Mouse (Mus musculus): ENCODE data around the gene Col15a1. TPM values are rescaled to one million over a fixed set of nuclear protein-coding genes. Genes with fewer than 3 reads are reported as not detected.

The Col15a1 gene
- total RNA-seq, 2 experiments from 2014 or later, result 13.9 to 15.1 TPM

DNA sequence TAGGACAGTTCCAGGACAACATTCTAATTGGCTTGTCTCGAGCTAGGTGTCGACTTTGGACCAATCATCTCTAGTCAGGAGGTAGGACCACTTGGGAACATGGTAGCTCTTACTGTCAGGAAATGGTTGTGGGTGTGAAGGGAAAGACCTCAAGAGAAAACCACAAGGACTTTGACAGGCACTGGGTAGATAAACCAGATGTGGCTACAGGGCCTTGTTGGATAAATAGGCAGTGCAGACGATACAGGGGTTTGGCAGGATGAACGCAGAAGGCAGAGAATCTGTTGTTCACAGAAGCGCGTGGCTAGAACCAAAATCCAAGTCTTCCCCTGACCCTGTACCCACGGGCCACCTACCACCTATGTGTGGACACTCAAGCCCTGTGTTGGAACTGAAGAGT, 94.6 kb downstream of the Col15a1 start:
- no peak for DNase-seq (ENCODE audit: low spot score in 2 of 2)

DNA sequence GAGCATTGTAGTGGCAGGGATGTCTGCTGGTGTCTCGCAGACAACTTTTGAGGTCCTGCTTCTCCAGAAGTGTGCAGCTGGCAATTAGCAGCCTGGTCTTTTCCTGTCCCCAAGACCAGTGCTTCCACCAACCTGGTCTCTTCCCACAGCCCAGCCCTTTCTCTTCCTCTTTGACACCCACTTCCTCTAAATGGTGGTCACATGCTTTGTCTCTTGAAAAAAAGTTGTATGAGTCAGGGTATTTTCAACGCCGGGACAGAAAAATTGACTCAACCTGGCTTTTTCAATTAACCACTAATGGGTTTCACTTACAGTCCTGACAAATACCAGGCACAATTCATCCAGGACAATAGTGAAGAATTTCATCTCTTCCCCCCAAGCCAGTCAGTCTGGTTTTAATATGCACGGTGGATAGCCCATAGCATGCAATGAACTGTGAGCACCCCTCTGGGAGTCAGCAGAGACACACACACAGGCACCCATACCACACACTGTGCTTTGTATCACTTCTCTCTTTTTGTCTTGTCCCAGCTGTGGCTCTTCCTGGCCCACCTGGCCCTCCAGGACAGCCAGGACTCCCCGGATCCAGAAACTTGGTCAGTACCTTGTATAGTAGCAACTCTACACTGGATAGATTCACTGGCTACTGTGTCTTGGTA, 95.5 kb downstream of the Col15a1 start:
- no peak for DNase-seq (ENCODE audit: low spot score in 2 of 2)

- DNase-seq (ENCODE audit: low spot score in 2 of 2), result no peak
Observed at GRCm38 (mm10) chr4:47309886-47310625, 102.1 kb downstream of the Col15a1 start.

DNA sequence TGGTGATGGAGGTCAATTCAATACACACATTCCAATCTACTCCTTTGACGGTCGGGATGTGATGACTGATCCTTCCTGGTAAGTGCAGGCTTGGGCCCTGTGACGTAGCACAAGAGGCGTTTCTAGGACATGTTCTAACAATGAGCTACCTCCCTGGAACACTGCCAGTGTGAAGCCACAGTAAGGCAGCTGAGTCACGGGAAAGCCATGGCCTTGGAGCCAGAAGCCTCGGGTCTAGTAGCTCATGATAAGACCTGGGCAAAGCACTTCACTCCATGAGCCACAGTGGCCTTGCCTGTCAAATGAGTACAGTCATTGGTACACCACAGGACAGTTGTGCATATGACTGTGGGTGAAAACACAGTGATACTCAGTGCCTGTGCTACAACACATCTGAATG, 102.9 kb downstream of the Col15a1 start:
- DNase-seq (ENCODE audit: low spot score in 2 of 2), result no peak

- DNase-seq (ENCODE audit: low spot score in 2 of 2), result no peak
Observed at GRCm38 (mm10) chr4:47311467-47311866, 103.5 kb downstream of the Col15a1 start.

GRCm38 (mm10) chr4:47311929-47312328, 104.0 kb downstream of the Col15a1 start:
- no peak for DNase-seq (ENCODE audit: low spot score in 2 of 2)

DNA sequence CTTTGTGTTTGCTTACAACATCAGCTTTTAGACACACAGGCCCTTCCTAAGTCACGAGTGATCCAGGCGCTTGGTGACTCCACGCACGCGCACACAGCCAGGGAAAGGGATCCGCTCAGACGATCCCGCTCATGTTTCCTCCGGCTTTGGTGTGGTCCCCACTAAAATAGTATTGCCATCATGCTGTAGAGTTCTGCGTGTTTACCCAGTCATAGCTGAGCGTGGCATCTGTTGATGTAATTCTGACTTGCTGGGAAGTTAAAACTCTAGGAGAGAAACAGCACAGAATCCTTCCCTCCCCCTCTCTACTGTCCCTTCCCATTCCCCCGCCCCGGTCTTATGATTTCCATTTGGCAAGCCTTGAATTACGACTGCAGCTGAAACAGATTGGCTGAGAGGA, 104.7 kb downstream of the Col15a1 start:
- peak in 1 of 2 experiments; percentile 74 for DNase-seq (ENCODE audit: low spot score in 2 of 2)

DNA sequence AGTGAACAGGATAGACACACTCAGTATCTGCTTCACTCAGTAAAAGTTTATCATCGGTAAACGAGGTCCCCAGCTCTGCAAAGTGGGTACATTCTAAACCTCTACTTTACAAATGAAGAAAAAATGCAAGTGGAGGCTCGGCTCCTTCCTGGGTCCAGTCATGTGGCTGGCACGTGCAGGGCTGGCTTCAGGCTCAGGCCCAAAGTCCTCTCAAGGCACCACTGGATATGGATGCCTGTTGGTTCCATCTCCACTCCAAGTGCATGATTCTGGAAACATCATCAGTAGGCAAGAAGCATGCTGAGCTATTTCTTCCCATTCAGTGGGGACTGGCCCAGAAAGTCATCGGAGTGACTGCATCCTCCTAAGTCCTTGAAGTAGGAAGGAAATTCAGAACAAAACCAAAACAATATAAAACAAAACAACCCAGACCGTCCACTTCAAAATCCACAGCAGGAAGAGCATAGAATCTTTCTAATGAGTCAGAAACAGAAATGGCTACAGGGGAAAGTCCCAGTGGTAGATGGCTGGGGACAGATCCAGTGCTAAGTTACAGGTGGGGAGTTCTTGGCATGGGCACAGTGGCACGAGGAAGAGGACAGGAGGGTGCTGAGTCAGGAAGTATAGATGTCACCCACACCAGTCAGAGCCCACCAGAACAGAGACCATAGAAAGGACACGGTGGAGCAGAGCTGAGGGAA, 105.9 kb downstream of the Col15a1 start:
- no peak for DNase-seq (ENCODE audit: low spot score in 2 of 2)

DNA sequence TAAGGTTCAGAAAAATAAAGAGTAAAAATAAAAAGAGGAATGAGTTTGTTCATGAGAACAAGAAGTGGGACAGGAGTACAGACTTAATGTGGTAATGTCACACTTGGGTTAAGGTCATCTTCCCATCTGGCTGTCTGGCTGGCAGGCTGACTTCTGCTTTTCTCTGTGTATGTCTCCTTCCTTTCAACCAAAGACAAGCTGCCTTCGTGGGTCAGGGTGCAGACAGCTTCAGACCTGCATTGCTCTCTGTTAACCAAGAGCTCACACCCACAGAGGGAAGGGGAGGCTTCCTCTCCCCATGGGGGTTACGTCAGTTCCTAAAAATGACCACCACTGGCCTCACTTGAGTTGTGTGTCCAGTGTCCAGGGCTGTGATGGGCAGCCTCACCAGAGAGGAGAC, 107.5 kb downstream of the Col15a1 start:
- no peak for DNase-seq (ENCODE audit: low spot score in 2 of 2)

DNA sequence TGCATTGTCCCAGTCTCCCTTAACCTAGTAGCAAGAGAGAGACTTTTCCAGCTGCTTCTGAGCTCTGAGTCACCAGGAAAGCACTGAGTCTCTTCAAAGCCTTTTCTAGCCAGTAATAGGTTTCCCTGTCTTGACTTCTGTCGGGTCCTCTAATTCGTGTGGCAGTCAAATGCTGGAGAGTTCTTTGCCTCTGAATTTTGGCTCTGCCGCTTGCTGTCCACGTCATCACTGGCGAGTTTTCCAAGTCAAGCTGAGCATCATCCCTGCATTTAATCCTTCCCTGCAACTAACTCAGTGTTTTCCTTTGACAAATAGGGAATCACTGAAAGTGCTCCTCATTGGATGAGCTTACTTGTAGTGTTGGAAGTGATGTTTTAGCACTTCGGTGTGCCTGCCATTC, 108.5 kb downstream of the Col15a1 start:
- no peak for DNase-seq (ENCODE audit: low spot score in 2 of 2)

- no peak for DNase-seq (ENCODE audit: low spot score in 2 of 2)
Observed at GRCm38 (mm10) chr4:47319561-47320321, 111.8 kb downstream of the Col15a1 start.

DNA sequence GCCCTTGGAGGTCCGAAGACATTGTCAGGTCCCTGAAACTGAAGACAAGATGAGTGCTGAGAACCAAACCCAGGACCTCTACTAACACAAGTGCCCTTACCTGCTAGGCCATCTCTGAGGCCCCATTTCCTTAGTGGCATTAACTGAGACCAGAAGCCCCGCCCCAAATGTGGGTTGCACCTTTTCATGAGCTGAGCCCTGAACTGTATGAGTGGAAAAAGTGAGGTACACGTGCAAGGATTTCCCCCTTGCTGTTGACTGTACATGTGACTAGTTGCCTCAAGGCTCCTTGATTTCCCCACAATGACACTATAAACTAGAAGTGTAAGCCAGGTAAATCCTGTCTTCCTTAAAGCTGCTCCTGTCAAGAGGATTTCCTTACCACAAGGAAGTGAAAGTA, 114.4 kb downstream of the Col15a1 start:
- DNase-seq (ENCODE audit: low spot score in 2 of 2), result no peak

DNA sequence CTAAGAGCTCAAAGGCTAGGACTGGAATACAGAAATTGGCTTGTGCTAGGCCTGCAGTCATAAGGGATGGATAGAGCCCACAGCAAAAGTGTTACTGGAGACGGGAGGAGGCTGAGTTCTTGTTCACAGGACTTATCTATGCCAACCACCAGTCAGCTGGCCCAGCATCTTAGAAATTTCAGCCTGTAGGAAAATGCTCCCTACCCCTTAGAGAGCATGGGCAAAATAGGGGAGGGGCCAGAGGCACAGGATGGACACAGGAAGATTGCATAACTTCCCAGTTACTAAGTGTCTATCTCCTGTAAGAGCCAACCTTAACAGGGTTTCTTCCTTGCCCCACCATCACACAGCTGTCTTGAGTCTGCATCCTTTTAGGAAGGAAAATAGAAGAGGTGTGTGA, 116.2 kb downstream of the Col15a1 start:
- DNase-seq (ENCODE audit: low spot score in 2 of 2), result no peak

- no peak for DNase-seq (ENCODE audit: low spot score in 2 of 2)
Observed at GRCm38 (mm10) chr4:47327782-47328181, 119.8 kb downstream of the Col15a1 start.

DNA sequence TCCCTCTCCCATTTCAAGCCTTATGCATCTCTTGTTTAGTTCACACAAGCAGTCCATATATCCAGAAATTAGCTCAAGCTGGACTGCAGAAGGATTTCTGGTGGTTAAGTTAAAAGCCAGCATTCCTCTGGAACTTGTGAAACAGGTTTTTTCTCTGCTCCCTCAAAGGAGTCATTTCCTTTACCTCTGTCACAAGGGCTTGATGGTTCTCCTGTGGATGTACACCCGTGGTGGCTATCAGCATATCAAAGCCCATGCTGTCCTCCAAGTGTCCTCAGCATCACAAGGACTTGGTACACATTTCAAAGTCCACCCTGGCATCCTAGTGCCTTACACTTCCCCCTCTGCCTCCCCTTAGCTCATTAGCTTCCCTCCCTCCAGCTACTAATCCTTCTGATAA, 121.3 kb downstream of the Col15a1 start:
- no peak for DNase-seq (ENCODE audit: low spot score in 2 of 2)

GRCm38 (mm10) chr4:47330378-47331052, 122.6 kb downstream of the Col15a1 start:
- DNase-seq (ENCODE audit: low spot score in 2 of 2), result no peak

DNA sequence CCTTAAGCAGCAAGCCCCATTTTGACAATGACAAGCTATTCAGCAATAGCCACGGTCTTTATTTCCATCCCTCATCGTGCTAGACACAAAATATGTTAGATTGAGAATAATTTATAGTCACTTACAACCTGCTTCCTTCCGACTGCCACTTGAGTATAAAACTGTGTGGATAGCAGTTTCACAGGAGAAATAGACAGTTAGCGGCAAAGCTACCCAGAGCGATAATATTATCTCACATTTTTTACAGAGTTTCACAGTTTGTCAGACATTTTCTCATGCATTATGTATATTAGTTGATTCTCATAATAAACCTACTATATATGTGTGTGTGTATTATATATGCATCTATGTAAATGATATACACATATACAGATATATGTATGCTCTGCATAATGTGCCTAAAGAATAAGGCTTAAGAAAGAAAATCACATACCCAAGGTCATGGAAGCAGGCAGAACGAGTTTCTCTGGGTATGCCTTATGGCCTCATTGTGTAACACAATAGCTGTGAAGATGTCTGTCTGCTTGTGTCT, 124.9 kb downstream of the Col15a1 start:
- no peak for DNase-seq (ENCODE audit: low spot score in 2 of 2)

GRCm38 (mm10) chr4:47333541-47333940, 125.6 kb downstream of the Col15a1 start:
- no peak for DNase-seq (ENCODE audit: low spot score in 2 of 2)

DNA sequence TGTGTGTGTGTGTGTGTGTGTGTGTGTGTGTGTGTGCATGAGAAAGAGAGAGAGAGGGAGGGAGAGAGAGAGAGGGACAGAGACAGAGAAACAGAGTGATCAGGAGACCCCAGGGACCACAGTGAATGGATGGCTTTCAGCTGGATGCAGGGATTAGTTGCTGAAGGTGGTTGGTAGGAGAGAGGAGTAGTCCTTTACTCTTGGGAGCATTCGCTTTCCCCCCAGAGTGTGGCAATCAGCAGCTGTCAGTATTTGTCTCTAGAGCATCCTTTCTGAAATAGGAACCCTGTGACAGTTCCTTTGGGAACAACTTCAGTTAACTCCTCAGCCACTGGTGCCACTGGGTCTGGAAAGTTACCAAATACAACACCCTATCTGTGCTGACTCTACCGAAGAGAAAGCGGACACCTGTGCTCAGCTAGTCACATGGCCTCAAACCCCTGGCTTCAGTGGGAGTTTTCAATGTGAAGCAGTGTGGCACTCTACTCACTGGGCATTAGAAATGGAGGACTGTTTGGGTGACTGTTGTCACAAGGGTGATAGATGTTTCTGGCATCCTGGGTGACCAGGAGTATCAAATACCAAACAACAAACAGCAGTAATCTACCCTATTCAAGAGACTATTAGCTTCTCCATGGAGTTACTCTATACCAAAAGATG, 129.1 kb downstream of the Col15a1 start:
- no peak for DNase-seq (ENCODE audit: low spot score in 2 of 2)

DNA sequence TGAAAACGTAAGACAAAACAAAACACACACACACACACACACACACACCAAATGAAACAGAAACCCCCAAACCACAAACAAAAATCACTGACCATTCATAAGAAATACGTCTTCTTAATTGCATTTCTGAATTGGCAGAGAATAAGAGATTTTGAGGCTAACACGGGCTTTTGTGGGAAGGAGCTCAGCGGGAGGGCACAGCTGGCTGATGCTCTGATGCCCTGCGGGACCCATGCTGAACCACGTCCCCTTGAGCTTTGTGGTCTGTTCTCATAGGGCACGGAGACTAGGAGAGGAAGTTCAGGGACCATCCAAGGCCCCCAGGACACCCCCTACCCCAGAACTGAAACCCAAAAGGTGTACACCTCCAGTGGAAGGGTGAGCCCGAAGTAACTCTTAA, 134.7 kb downstream of the Col15a1 start:
- DNase-seq (ENCODE audit: low spot score in 2 of 2), result no peak
